Mouse (Mus musculus): ENCODE measurements at regions not wholly inside any gene's neighbourhood (a gene's known extent, or its start where the extent isn't known, plus 50 kb on each side); places are given as distances from the start of the nearest gene placed in this dataset.

GRCm38 (mm10) chr3:143078310-143078709 lies 196.5 kb upstream of the Pkn2 start:
- no peak for TF ChIP-seq POLR2A (IDR thresholded peaks at IDR 0.05; ENCODE audit: borderline replicate concordance, extremely low read depth, low read depth, low read length)
- no peak for TF ChIP-seq CTCF (IDR thresholded peaks at IDR 0.05; ENCODE audit: insufficient read depth, low read length)
